Comparison of ENCODE assay signal across 8 mouse cellular contexts in genomic region chr13:21402287-21402846, GRCm38 (mm10). TPM values are rescaled to one million over a fixed set of nuclear protein-coding genes. Genes with fewer than 3 reads are reported as not detected.
DNase-seq lines count a peak whose midpoint lies in the region; ATAC-seq and TF ChIP-seq lines count a peak whose summit lies in the region.

Gene Zkscan3, minus strand, starts transcription at chr13:21402755.

- TF ChIP-seq RAD21 in MEL (IDR thresholded peaks at IDR 0.05; ENCODE audit: low read depth, low read length), result no peak

- peak within 1 kb of the TSS; percentile 67 to 83 for H3K4me3 ChIP-seq in MEL (ENCODE audit: control insufficient read depth in 1 of 2, insufficient read depth in 1 of 2, low read depth in 2 of 2, low read length in 2 of 2)
- peak within 1 kb of the TSS; percentile 96 for H3K4me3 ChIP-seq in cerebellum, adult 2 months (replicated peaks; ENCODE audit: insufficient read depth, low read depth, low read length)
- H3K4me3 ChIP-seq in lung, postnatal 0 days (ENCODE audit: low read depth, low read length), result peak within 1 kb of the TSS; percentile 76

- H3K4me1 ChIP-seq in MEL (ENCODE audit: control insufficient read depth in 1 of 2, insufficient read depth in 2 of 2, low read length in 2 of 2), result peaks cover 0 to 6% of the 10 kb centered on the region in 2 experiments; a peak in 3 of 4 replicates
- H3K4me1 ChIP-seq in cerebellum, adult 2 months (ENCODE audit: control insufficient read depth, insufficient read depth, low read length), result no peaks in the 10 kb centered on the region
- H3K4me1 ChIP-seq in lung, postnatal 0 days (ENCODE audit: insufficient read depth, low read depth, low read length), result peaks cover 5% of the 10 kb centered on the region; the same call in 1 of the 2 replicates

- DNase-seq in MEL (ENCODE audit: low read depth, low spot score), result peak; percentile 90
- DNase-seq in cerebellum, adult 2 months, result peak; percentile 84 to 86
- DNase-seq in forelimb bud, embryonic 11.5 days (ENCODE audit: low read depth, low spot score), result peak; percentile 74
- DNase-seq in layer of hippocampus, adult 9-10 months (ENCODE audit: low spot score), result peak; percentile 59
- DNase-seq in lung, postnatal 0 days (ENCODE audit: low spot score), result peak; percentile 93
- peak; percentile 72 for DNase-seq in ovary, postnatal 14 days (ENCODE audit: low spot score)
- peak; percentile 89 for DNase-seq in thymus, postnatal 14 days

- no peak for TF ChIP-seq CTCF in MEL (IDR thresholded peaks at IDR 0.05 in 2 of 3, conservative IDR thresholded peaks at IDR 0.05 in 1 of 3; ENCODE audit: control insufficient read depth in 1 of 3, insufficient read depth in 1 of 3, low read depth in 2 of 3, low read length in 3 of 3, poor library complexity in 1 of 3, severe bottlenecking in 1 of 3)
- TF ChIP-seq CTCF in cerebellum, adult 2 months (IDR thresholded peaks at IDR 0.05; ENCODE audit: borderline replicate concordance, insufficient read depth, low read depth, low read length), result no peak
- no peak for TF ChIP-seq CTCF in lung, postnatal 0 days (IDR thresholded peaks at IDR 0.05)

- peak within 1 kb of the TSS; percentile 87 for H3K9ac ChIP-seq in MEL (ENCODE audit: control insufficient read depth, low read depth, low read length, poor library complexity, severe bottlenecking)
- H3K9ac ChIP-seq in lung, postnatal 0 days (replicated peaks; ENCODE audit: low read depth), result peak within 1 kb of the TSS; percentile 76

- TF ChIP-seq POLR2A in MEL (IDR thresholded peaks at IDR 0.05; ENCODE audit: control insufficient read depth in 1 of 2, insufficient read depth in 1 of 2, low read depth in 1 of 2, low read length in 2 of 2, poor library complexity in 1 of 2), result peak; percentile 71 to 85; a peak in 3 of 4 replicates
- peak; percentile 50; the same call in 1 of the 2 replicates for TF ChIP-seq POLR2A in cerebellum, adult 2 months (IDR thresholded peaks at IDR 0.05; ENCODE audit: borderline replicate concordance, insufficient read depth, low read length)

- H3K27ac ChIP-seq in MEL (ENCODE audit: control insufficient read depth, low read depth, low read length), result peak within 1 kb of the TSS; percentile 32; the same call in 1 of the 2 replicates
- peak within 1 kb of the TSS; percentile 60; the same call in 1 of the 2 replicates for H3K27ac ChIP-seq in cerebellum, adult 2 months (ENCODE audit: insufficient read depth, low read length)
- H3K27ac ChIP-seq in lung, postnatal 0 days (ENCODE audit: low read length), result peak within 1 kb of the TSS; percentile 83

- peak; percentile 94 to 98 for ATAC-seq in hematopoietic stem cell, adult 5-6 weeks (replicated peaks in 1 of 2; ENCODE audit: insufficient read depth in 1 of 2, low FRiP score in 2 of 2, low TSS enrichment in 1 of 2, low read depth in 1 of 2, poor library complexity in 2 of 2, severe bottlenecking in 2 of 2)
- ATAC-seq in lung, postnatal 0 days, result peak; percentile 96

- WGBS in cerebellum, adult 2 months, result under 1% methylated on average over 35 of the region's 35 CpGs
- under 1% methylated on average over 35 of the region's 35 CpGs for WGBS in lung, postnatal 0 days

- peak within 1 kb of the TSS; percentile 67 for H3K4me2 ChIP-seq in lung, postnatal 0 days (replicated peaks; ENCODE audit: low read depth, low read length)

- peaks cover 0 to 10% of the 10 kb centered on the region in 2 experiments; a peak in 2 of 4 replicates for H3K36me3 ChIP-seq in MEL (ENCODE audit: control insufficient read depth in 1 of 2, insufficient read depth in 2 of 2, low read length in 2 of 2)
- H3K36me3 ChIP-seq in lung, postnatal 0 days (ENCODE audit: insufficient read depth, low read length), result no peaks in the 10 kb centered on the region

- peak in 1 of 2 experiments; percentile 31; a peak in 1 of 4 replicates for TF ChIP-seq EP300 in MEL (IDR thresholded peaks at IDR 0.05; ENCODE audit: low read depth in 1 of 2, low read length in 2 of 2)
- TF ChIP-seq EP300 in lung, postnatal 0 days (IDR thresholded peaks at IDR 0.05), result no peak

- no peaks in the 10 kb centered on the region; a peak in 1 of 4 replicates for H3K27me3 ChIP-seq in MEL (ENCODE audit: control insufficient read depth in 1 of 2, insufficient read depth in 2 of 2, low read length in 2 of 2)
- H3K27me3 ChIP-seq in cerebellum, adult 2 months (ENCODE audit: control insufficient read depth, insufficient read depth, low read length), result no peaks in the 10 kb centered on the region
- no peaks in the 10 kb centered on the region for H3K27me3 ChIP-seq in lung, postnatal 0 days (replicated peaks; ENCODE audit: insufficient read depth, low read length)

- H3K79me2 ChIP-seq in MEL (ENCODE audit: control insufficient read depth, insufficient read depth, low read length, poor library complexity), result peaks cover 12% of the 10 kb centered on the region

- H3K9me3 ChIP-seq in MEL (replicated peaks; ENCODE audit: insufficient read depth, low read length), result no peaks in the 10 kb centered on the region
- H3K9me3 ChIP-seq in lung, postnatal 0 days (ENCODE audit: low read length), result no peaks in the 10 kb centered on the region

TF ChIP-seq in MEL, 35 proteins besides CTCF, POLR2A, EP300 and RAD21:
- TF ChIP-seq MXI1 (IDR thresholded peaks at IDR 0.05; ENCODE audit: low read depth, low read length) (peak; percentile 73; the same call in 1 of the 2 replicates), MYC (IDR thresholded peaks at IDR 0.05; ENCODE audit: low read depth, low read length) (no peak), MAZ (IDR thresholded peaks at IDR 0.05; ENCODE audit: low read depth, low read length) (peak; percentile 85), TAL1 (IDR thresholded peaks at IDR 0.05; ENCODE audit: low read length) (no peak), JUND (IDR thresholded peaks at IDR 0.05; ENCODE audit: low read depth, low read length) (no peak), ELF1 (IDR thresholded peaks at IDR 0.05; ENCODE audit: low read depth, low read length) (peak; percentile 89), SIN3A (IDR thresholded peaks at IDR 0.05; ENCODE audit: low read length) (peak; percentile 79), ZKSCAN1 (IDR thresholded peaks at IDR 0.05; ENCODE audit: low read depth, low read length) (no peak), GATA1 (IDR thresholded peaks at IDR 0.05; ENCODE audit: low read depth, low read length) (no peak), KAT2A (conservative IDR thresholded peaks at IDR 0.05; ENCODE audit: low read depth, low read length) (peak; percentile 54), TCF12 (IDR thresholded peaks at IDR 0.05; ENCODE audit: low read depth, low read length) (peak; percentile 48; the same call in 1 of the 2 replicates), BHLHE40 (IDR thresholded peaks at IDR 0.05; ENCODE audit: borderline replicate concordance, low read depth, low read length) (no peak), ZNF384 (IDR thresholded peaks at IDR 0.05; ENCODE audit: low read depth, low read length) (0 out of 2 replicates have a peak, but pooled peaks have one; percentile 15), TBP (IDR thresholded peaks at IDR 0.05; ENCODE audit: low read depth, low read length) (peak; percentile 72), NELFE (IDR thresholded peaks at IDR 0.05; ENCODE audit: low read depth, low read length) (peak; percentile 81), ETS1 (IDR thresholded peaks at IDR 0.05; ENCODE audit: low read depth, low read length) (0 out of 2 replicates have a peak, but pooled peaks have one; percentile 31), MEF2A (IDR thresholded peaks at IDR 0.05; ENCODE audit: extremely low read depth, insufficient replicate concordance, low read depth, low read length, poor library complexity, severe bottlenecking) (no peak), POLR2AphosphoS2 (IDR thresholded peaks at IDR 0.05; ENCODE audit: low read length) (peak; percentile 59; the same call in 1 of the 2 replicates), CHD1 (IDR thresholded peaks at IDR 0.05; ENCODE audit: low read depth, low read length) (no peak), MAFK (IDR thresholded peaks at IDR 0.05; ENCODE audit: borderline replicate concordance, low read depth, low read length) (no peak), HCFC1 (IDR thresholded peaks at IDR 0.05; ENCODE audit: low read depth, low read length) (peak; percentile 88)

RNA-seq across cellular contexts. Expression of gene Zkscan3, which starts in this region (rescaled TPM):
- 16.9 and 17.8 TPM in 2 replicates for total RNA-seq in MEL (2012; rRNA removed)
- 10 to 100 TPM in 1 of 2 experiments, not detected in 1; 17.1 TPM for polyA plus RNA-seq in MEL (2012; ENCODE audit: insufficient read depth in 1 of 2, insufficient read length in 2 of 2, low read depth in 1 of 2, low replicate concordance in 2 of 2, missing spikeins in 1 of 2)
- polyA plus RNA-seq in cerebellum, adult 2 months (2012; rRNA removed), result 45.0 and 47.4 TPM in 2 replicates
- 41.1 and 49.8 TPM in 2 replicates for total RNA-seq in hematopoietic stem cell, adult 5-6 weeks (2017)
- 46.3 and 54.3 TPM in 2 replicates for polyA plus RNA-seq in lung, postnatal 0 days (2015; fragmentation: Nextera tagmentation; extraction: Ambion mirVana)

Comparison
In these comparisons a context has a peak if more than half of its experiments do, and no peak if none do; other contexts are left out.
1. Peak in every context shown above with its lines: DNase-seq, ATAC-seq, H3K4me3 ChIP-seq and H3K27ac ChIP-seq.
2. H3K27ac ChIP-seq: peak in every context shown above with its lines; median percentile 83 in lung, postnatal 0 days; 60 in cerebellum, adult 2 months; 32 in MEL.